Mouse (Mus musculus): ENCODE results near the gene Hoxd9. TPM values are rescaled to one million over a fixed set of nuclear protein-coding genes. Genes with fewer than 3 reads are reported as not detected.

Gene Hoxd9
- polyA plus RNA-seq, 1 experiment = 0.31 TPM

GRCm38 (mm10) chr2:74688795-74689573, 8.5 kb upstream of the Hoxd9 start:
- TF ChIP-seq POLR2A (IDR thresholded peaks at IDR 0.05; ENCODE audit: control insufficient read depth, extremely low read depth, insufficient read depth, low read length, poor library complexity) (no peak), CTCF (IDR thresholded peaks at IDR 0.05; ENCODE audit: borderline replicate concordance, control insufficient read depth, extremely low read depth, insufficient read depth, low read length, poor library complexity) (no peak)
- H3K27me3 ChIP-seq (ENCODE audit: control insufficient read depth, insufficient read depth, low read length) = peaks cover 34% of the 10 kb centered on the region

GRCm38 (mm10) chr2:74689574-74690337, 7.8 kb upstream of the Hoxd9 start:
- no peaks in the 10 kb centered on the region for H3K36me3 ChIP-seq (ENCODE audit: control insufficient read depth, insufficient read depth, low read length)
- peaks cover 37% of the 10 kb centered on the region for H3K27me3 ChIP-seq (ENCODE audit: control insufficient read depth, insufficient read depth, low read length)
- WGBS = 3% methylated on average over 24 of the region's 24 CpGs
- no peaks in the 10 kb centered on the region for H3K4me1 ChIP-seq (replicated peaks; ENCODE audit: control insufficient read depth, insufficient read depth, low read length)
- no peak for TF ChIP-seq POLR2A (IDR thresholded peaks at IDR 0.05; ENCODE audit: control insufficient read depth, extremely low read depth, insufficient read depth, low read length, poor library complexity)
- no peak for TF ChIP-seq CTCF (IDR thresholded peaks at IDR 0.05; ENCODE audit: borderline replicate concordance, control insufficient read depth, extremely low read depth, insufficient read depth, low read length, poor library complexity)
- no peak overlapping the region for H3K27ac ChIP-seq (ENCODE audit: control insufficient read depth, insufficient read depth, low read length)
- DNase-seq = no peak
- no peak overlapping the region for H3K4me3 ChIP-seq (ENCODE audit: control insufficient read depth, insufficient read depth, low read length)

More at GRCm38 (mm10) chr2:74688795-74689573, 8.5 kb upstream of the Hoxd9 start:
- H3K27ac ChIP-seq (ENCODE audit: control insufficient read depth, insufficient read depth, low read length) = no peak overlapping the region
- H3K36me3 ChIP-seq (ENCODE audit: control insufficient read depth, insufficient read depth, low read length) = no peaks in the 10 kb centered on the region
- no peak overlapping the region for H3K4me3 ChIP-seq (ENCODE audit: control insufficient read depth, insufficient read depth, low read length)
- H3K4me1 ChIP-seq (replicated peaks; ENCODE audit: control insufficient read depth, insufficient read depth, low read length) = no peaks in the 10 kb centered on the region
- 8% methylated on average over 12 of the region's 12 CpGs for WGBS
- no peak for DNase-seq

DNA sequence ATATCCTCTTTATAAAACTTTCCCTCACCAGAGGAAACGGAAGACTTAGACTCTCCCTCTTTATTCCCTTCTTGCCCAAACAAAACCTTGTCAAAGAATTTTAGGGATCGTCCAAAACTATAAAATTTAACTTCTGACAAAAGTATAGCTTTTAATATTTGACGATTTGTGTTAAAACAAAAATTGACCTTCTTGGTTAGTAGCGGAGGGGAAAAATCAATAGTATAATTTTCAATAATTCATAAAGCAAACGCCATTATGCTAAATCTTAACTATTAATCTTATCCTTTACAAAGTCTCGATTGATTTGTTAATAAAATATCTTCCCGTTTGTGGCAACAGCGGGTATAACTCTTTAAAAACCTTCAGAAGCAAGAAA, 7.2 kb upstream of the Hoxd9 start:
- H3K36me3 ChIP-seq (ENCODE audit: control insufficient read depth, insufficient read depth, low read length) = no peaks in the 10 kb centered on the region
- TF ChIP-seq CTCF (IDR thresholded peaks at IDR 0.05; ENCODE audit: borderline replicate concordance, control insufficient read depth, extremely low read depth, insufficient read depth, low read length, poor library complexity) (no peak), POLR2A (IDR thresholded peaks at IDR 0.05; ENCODE audit: control insufficient read depth, extremely low read depth, insufficient read depth, low read length, poor library complexity) (no peak)
- H3K4me3 ChIP-seq (ENCODE audit: control insufficient read depth, insufficient read depth, low read length) = no peak overlapping the region
- DNase-seq = no peak
- H3K27me3 ChIP-seq (ENCODE audit: control insufficient read depth, insufficient read depth, low read length) = peaks cover 39% of the 10 kb centered on the region
- H3K27ac ChIP-seq (ENCODE audit: control insufficient read depth, insufficient read depth, low read length) = no peak overlapping the region
- 10% methylated on average over 8 of the region's 8 CpGs for WGBS
- no peaks in the 10 kb centered on the region for H3K4me1 ChIP-seq (replicated peaks; ENCODE audit: control insufficient read depth, insufficient read depth, low read length)

- 9% methylated on average over 56 of the region's 56 CpGs for WGBS
- no peak for DNase-seq
- H3K36me3 ChIP-seq (ENCODE audit: control insufficient read depth, insufficient read depth, low read length) = no peaks in the 10 kb centered on the region
- H3K4me1 ChIP-seq (replicated peaks; ENCODE audit: control insufficient read depth, insufficient read depth, low read length) = no peaks in the 10 kb centered on the region
- peaks cover 40% of the 10 kb centered on the region for H3K27me3 ChIP-seq (ENCODE audit: control insufficient read depth, insufficient read depth, low read length)
- H3K27ac ChIP-seq (ENCODE audit: control insufficient read depth, insufficient read depth, low read length) = no peak within 1 kb of the TSS
- H3K4me3 ChIP-seq (ENCODE audit: control insufficient read depth, insufficient read depth, low read length) = no peak within 1 kb of the TSS
- no peak for TF ChIP-seq CTCF (IDR thresholded peaks at IDR 0.05; ENCODE audit: borderline replicate concordance, control insufficient read depth, extremely low read depth, insufficient read depth, low read length, poor library complexity)
- TF ChIP-seq POLR2A (IDR thresholded peaks at IDR 0.05; ENCODE audit: control insufficient read depth, extremely low read depth, insufficient read depth, low read length, poor library complexity) = no peak
Observed at GRCm38 (mm10) chr2:74691022-74691951, 6.2 kb upstream of the Hoxd9 start, which contains the start of gene Hoxd10. Gene Hoxd10, plus strand, starts transcription at chr2:74691924.

GRCm38 (mm10) chr2:74691995-74692807, 5.3 kb upstream of the Hoxd9 start:
- no peak for DNase-seq
- 9% methylated on average over 35 of the region's 35 CpGs for WGBS
- no peak overlapping the region for H3K4me3 ChIP-seq (ENCODE audit: control insufficient read depth, insufficient read depth, low read length)
- no peaks in the 10 kb centered on the region for H3K36me3 ChIP-seq (ENCODE audit: control insufficient read depth, insufficient read depth, low read length)
- TF ChIP-seq POLR2A (IDR thresholded peaks at IDR 0.05; ENCODE audit: control insufficient read depth, extremely low read depth, insufficient read depth, low read length, poor library complexity) (no peak), CTCF (IDR thresholded peaks at IDR 0.05; ENCODE audit: borderline replicate concordance, control insufficient read depth, extremely low read depth, insufficient read depth, low read length, poor library complexity) (no peak)
- peaks cover 41% of the 10 kb centered on the region for H3K27me3 ChIP-seq (ENCODE audit: control insufficient read depth, insufficient read depth, low read length)
- no peak overlapping the region for H3K27ac ChIP-seq (ENCODE audit: control insufficient read depth, insufficient read depth, low read length)
- H3K4me1 ChIP-seq (replicated peaks; ENCODE audit: control insufficient read depth, insufficient read depth, low read length) = no peaks in the 10 kb centered on the region

All from thymus, adult 2 months (tissue).